Mouse (Mus musculus) frontal cortex, postnatal 36 days (tissue): ENCODE data around the gene Zfhx2.
"Not testable (repeated sequence)": the region's sequence is repeated elsewhere in the genome, so short reads cannot be mapped to it uniquely, and the experiment has no call there.

Experiments
- DNase-seq, 2 experiments: peaks; one replicate each; pipeline ENCODE4 v3.0.0; 2022; ENCODE audit warnings: low spot score in 2 of 2

The Zfhx2 gene

GRCm38 (mm10) chr14:55047971-55048531 is 44.1 kb downstream of the Zfhx2 start:
- no peak for DNase-seq

GRCm38 (mm10) chr14:55043694-55044093 is 48.4 kb downstream of the Zfhx2 start:
- not testable (repeated sequence) for DNase-seq

GRCm38 (mm10) chr14:55032695-55033225 is 59.4 kb downstream of the Zfhx2 start:
- DNase-seq = no peak

GRCm38 (mm10) chr14:55029034-55029698 is 63.0 kb downstream of the Zfhx2 start:
- DNase-seq = no peak

- DNase-seq = no peak
Measured at GRCm38 (mm10) chr14:55028333-55028835, 63.7 kb downstream of the Zfhx2 start.

- DNase-seq = no peak
Measured at GRCm38 (mm10) chr14:55027653-55028052, 64.5 kb downstream of the Zfhx2 start.

- no peak for DNase-seq
Measured at GRCm38 (mm10) chr14:55027251-55027650, 64.9 kb downstream of the Zfhx2 start.

GRCm38 (mm10) chr14:55025527-55025926 is 66.6 kb downstream of the Zfhx2 start:
- no peak for DNase-seq

GRCm38 (mm10) chr14:55024236-55024635 is 67.9 kb downstream of the Zfhx2 start:
- DNase-seq = peak; percentile 49 to 69

- DNase-seq = no peak
Measured at GRCm38 (mm10) chr14:55023011-55023410, 69.1 kb downstream of the Zfhx2 start.

GRCm38 (mm10) chr14:55020394-55020793 is 71.7 kb downstream of the Zfhx2 start:
- no peak for DNase-seq

GRCm38 (mm10) chr14:55016876-55017275 is 75.2 kb downstream of the Zfhx2 start:
- no peak for DNase-seq

GRCm38 (mm10) chr14:55015767-55016111 is 76.4 kb downstream of the Zfhx2 start:
- DNase-seq = no peak

- peak; percentile 99 to 100 for DNase-seq
Measured at GRCm38 (mm10) chr14:55014991-55015766, 76.9 kb downstream of the Zfhx2 start, which contains the start of gene Ngdn. Gene Ngdn, plus strand, starts transcription at chr14:55015454.

- DNase-seq = peak in 1 of 2 experiments; percentile 82
Measured at GRCm38 (mm10) chr14:55014591-55014990, 77.5 kb downstream of the Zfhx2 start.

GRCm38 (mm10) chr14:55011116-55011515 is 81.0 kb downstream of the Zfhx2 start:
- no peak for DNase-seq
